Comparison of ENCODE assay signal across 22 mouse cellular contexts in the genomic region with DNA sequence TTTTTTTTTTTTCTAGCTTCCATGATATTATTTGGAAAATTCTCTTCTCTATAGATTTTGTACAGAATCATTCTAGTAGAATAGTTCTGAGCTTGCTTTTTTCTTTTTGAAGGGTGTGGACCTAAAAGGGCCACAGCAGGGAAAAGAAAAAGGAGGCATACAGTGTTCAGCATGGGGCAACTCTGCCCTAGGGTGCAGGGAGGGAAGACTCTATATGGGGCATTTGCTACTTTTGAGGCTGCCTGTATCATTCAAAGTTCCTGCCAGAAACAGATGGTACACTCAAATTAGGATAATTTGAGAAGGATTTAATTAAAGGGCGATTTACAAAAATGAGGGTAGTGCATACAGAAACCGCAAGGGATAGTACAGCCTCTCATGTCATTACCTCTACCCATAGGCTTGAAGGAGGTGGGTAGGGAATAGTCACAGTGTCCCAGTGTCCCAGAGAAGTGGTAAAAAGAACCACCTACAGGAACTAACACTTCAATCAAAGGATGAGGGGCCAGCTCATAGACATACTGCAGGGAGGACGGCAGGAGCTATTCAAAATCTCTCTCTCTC.
DNase-seq lines count a peak whose midpoint lies in the region; ATAC-seq and TF ChIP-seq lines count a peak whose summit lies in the region.
"Had no signal": no experiment of that assay in that cellular context is flagged by ENCODE, and none has a peak within 500 bp of the region (broad histone marks: within the 10 kb centered on the region; RNA-seq: fewer than 3 reads in every experiment).

No protein-coding gene starts in this region.

- no peak for TF ChIP-seq CTCF in hindbrain, postnatal 0 days (IDR thresholded peaks at IDR 0.05; ENCODE audit: low read depth)
- TF ChIP-seq CTCF in brain, embryonic 14.5 days (IDR thresholded peaks at IDR 0.05; ENCODE audit: borderline replicate concordance, extremely low read depth, insufficient read depth, insufficient read length), result no peak

- no peak overlapping the region for H3K27ac ChIP-seq in forebrain, embryonic 15.5 days (replicated peaks)
- no peak overlapping the region for H3K27ac ChIP-seq in forebrain, embryonic 10.5 days
- H3K27ac ChIP-seq in hindbrain, embryonic 16.5 days (ENCODE audit: low read depth, low read length), result no peak overlapping the region
- H3K27ac ChIP-seq in hindbrain, postnatal 0 days, result no peak overlapping the region
- no peak overlapping the region for H3K27ac ChIP-seq in forebrain, embryonic 16.5 days (ENCODE audit: low read length)
- H3K27ac ChIP-seq: embryonic facial prominence, embryonic 13.5 days; heart, adult 2 months; heart, embryonic 15.5 days; kidney, embryonic 15.5 days had no signal

- H3K9ac ChIP-seq in forebrain, embryonic 15.5 days (replicated peaks), result no peak overlapping the region
- H3K9ac ChIP-seq in hindbrain, embryonic 16.5 days (ENCODE audit: low read depth, low read length), result no peak overlapping the region
- no peak overlapping the region for H3K9ac ChIP-seq in hindbrain, postnatal 0 days (replicated peaks; ENCODE audit: low read length)
- H3K9ac ChIP-seq in forebrain, embryonic 16.5 days (replicated peaks; ENCODE audit: low read depth, low read length), result no peak overlapping the region
- H3K9ac ChIP-seq: embryonic facial prominence, embryonic 13.5 days; heart, embryonic 15.5 days; kidney, embryonic 15.5 days had no signal

- TF ChIP-seq POLR2A in brain, embryonic 14.5 days (IDR thresholded peaks at IDR 0.05; ENCODE audit: borderline replicate concordance, extremely low read depth, insufficient read depth, insufficient read length, poor library complexity, severe bottlenecking), result no peak

- no peaks in the 10 kb centered on the region for H3K36me3 ChIP-seq in forebrain, embryonic 15.5 days
- H3K36me3 ChIP-seq in forebrain, embryonic 10.5 days (replicated peaks), result no peaks in the 10 kb centered on the region
- no peaks in the 10 kb centered on the region for H3K36me3 ChIP-seq in hindbrain, embryonic 16.5 days (ENCODE audit: control insufficient read depth, insufficient read depth, low read length)
- H3K36me3 ChIP-seq in hindbrain, postnatal 0 days (ENCODE audit: insufficient read depth, low read length), result no peaks in the 10 kb centered on the region
- H3K36me3 ChIP-seq in forebrain, embryonic 16.5 days (ENCODE audit: control insufficient read depth, insufficient read depth), result no peaks in the 10 kb centered on the region
- H3K36me3 ChIP-seq: embryonic facial prominence, embryonic 13.5 days; heart, embryonic 15.5 days; kidney, embryonic 15.5 days had no signal

- no peak overlapping the region for H3K4me3 ChIP-seq in forebrain, embryonic 15.5 days
- no peak overlapping the region for H3K4me3 ChIP-seq in forebrain, embryonic 10.5 days
- no peak overlapping the region for H3K4me3 ChIP-seq in hindbrain, embryonic 16.5 days (ENCODE audit: low read length)
- no peak overlapping the region for H3K4me3 ChIP-seq in hindbrain, postnatal 0 days (ENCODE audit: low read length)
- no peak overlapping the region for H3K4me3 ChIP-seq in forebrain, embryonic 16.5 days (replicated peaks; ENCODE audit: low read length)
- H3K4me3 ChIP-seq: embryonic facial prominence, embryonic 13.5 days; erythroblast, embryonic 14.5 days; heart, adult 2 months; heart, embryonic 15.5 days; kidney, embryonic 15.5 days had no signal

- H3K27me3 ChIP-seq in forebrain, embryonic 15.5 days, result no peaks in the 10 kb centered on the region
- no peaks in the 10 kb centered on the region for H3K27me3 ChIP-seq in forebrain, embryonic 10.5 days (ENCODE audit: poor library complexity, severe bottlenecking)
- no peaks in the 10 kb centered on the region for H3K27me3 ChIP-seq in hindbrain, embryonic 16.5 days (replicated peaks; ENCODE audit: control insufficient read depth, insufficient read depth, low read length)
- H3K27me3 ChIP-seq in hindbrain, postnatal 0 days (ENCODE audit: insufficient read depth, low read length), result no peaks in the 10 kb centered on the region
- H3K27me3 ChIP-seq in forebrain, embryonic 16.5 days (replicated peaks; ENCODE audit: control insufficient read depth, insufficient read depth, low read length), result no peaks in the 10 kb centered on the region
- H3K27me3 ChIP-seq: embryonic facial prominence, embryonic 13.5 days; heart, embryonic 15.5 days; kidney, embryonic 15.5 days had no signal

- peak; percentile 80 for ATAC-seq in forebrain, embryonic 15.5 days (replicated peaks)
- ATAC-seq in hindbrain, embryonic 16.5 days, result peak; percentile 58; the same call in 1 of the 2 replicates
- ATAC-seq in hindbrain, postnatal 0 days, result no peak
- peak; percentile 74 for ATAC-seq in forebrain, embryonic 16.5 days
- ATAC-seq: intestine, embryonic 16.5 days had no signal

- WGBS in forebrain, embryonic 15.5 days, result 35% methylated on average over 3 of the region's 3 CpGs
- WGBS in forebrain, embryonic 10.5 days, result 75% methylated on average over 3 of the region's 3 CpGs
- WGBS in hindbrain, embryonic 16.5 days, result 61% methylated on average over 3 of the region's 3 CpGs
- WGBS in hindbrain, postnatal 0 days, result 62% methylated on average over 3 of the region's 3 CpGs
- WGBS in forebrain, embryonic 16.5 days, result 30% methylated on average over 3 of the region's 3 CpGs

- no peaks in the 10 kb centered on the region for H3K9me3 ChIP-seq in forebrain, embryonic 15.5 days
- no peaks in the 10 kb centered on the region for H3K9me3 ChIP-seq in forebrain, embryonic 10.5 days
- H3K9me3 ChIP-seq in hindbrain, embryonic 16.5 days (ENCODE audit: control insufficient read depth, low read length), result no peaks in the 10 kb centered on the region
- no peaks in the 10 kb centered on the region for H3K9me3 ChIP-seq in hindbrain, postnatal 0 days (ENCODE audit: low read length)
- H3K9me3 ChIP-seq in forebrain, embryonic 16.5 days (ENCODE audit: control insufficient read depth, low read length), result no peaks in the 10 kb centered on the region
- H3K9me3 ChIP-seq: embryonic facial prominence, embryonic 13.5 days; heart, embryonic 15.5 days; kidney, embryonic 15.5 days had no signal

- no peak for DNase-seq in forebrain, embryonic 10.5 days (ENCODE audit: extremely low spot score, low spot score)
- no peak for DNase-seq in hindbrain, postnatal 0 days (ENCODE audit: low spot score)
- peak; percentile 67 for DNase-seq in brain, embryonic 14.5 days (ENCODE audit: low read depth)
- DNase-seq in heart, adult 18-20 months, result no peak
- DNase-seq: adrenal gland, adult 2 months; adrenal gland, postnatal 25 days; cerebellum, adult 11-12 months; cerebellum, adult 9-10 months; cerebellum, postnatal 25 days; gastrocnemius, postnatal 10 days; heart, adult 2 months; heart, postnatal 14 days; kidney, adult 2 months had no signal

- H3K4me1 ChIP-seq in forebrain, embryonic 15.5 days, result peaks cover 16% of the 10 kb centered on the region
- no peaks in the 10 kb centered on the region for H3K4me1 ChIP-seq in forebrain, embryonic 10.5 days
- no peaks in the 10 kb centered on the region for H3K4me1 ChIP-seq in hindbrain, embryonic 16.5 days (ENCODE audit: control insufficient read depth, insufficient read depth, low read depth, low read length)
- H3K4me1 ChIP-seq in hindbrain, postnatal 0 days (ENCODE audit: insufficient read depth, low read length), result no peaks in the 10 kb centered on the region
- peaks cover 4% of the 10 kb centered on the region; the same call in 1 of the 2 replicates for H3K4me1 ChIP-seq in forebrain, embryonic 16.5 days (replicated peaks; ENCODE audit: control insufficient read depth, insufficient read depth, low read length)
- H3K4me1 ChIP-seq: embryonic facial prominence, embryonic 13.5 days; heart, embryonic 15.5 days; kidney, embryonic 15.5 days had no signal

- no peak overlapping the region for H3K4me2 ChIP-seq in forebrain, embryonic 15.5 days (replicated peaks)
- no peak overlapping the region for H3K4me2 ChIP-seq in hindbrain, embryonic 16.5 days (ENCODE audit: low read length)
- H3K4me2 ChIP-seq in hindbrain, postnatal 0 days (ENCODE audit: low read depth, low read length), result no peak overlapping the region
- no peak overlapping the region for H3K4me2 ChIP-seq in forebrain, embryonic 16.5 days (ENCODE audit: low read length)
- H3K4me2 ChIP-seq: embryonic facial prominence, embryonic 13.5 days; heart, embryonic 11.5 days; heart, embryonic 15.5 days; kidney, embryonic 15.5 days had no signal
